Mouse (Mus musculus): ENCODE measurements around the gene E2f2.

Gene E2f2

GRCm38 (mm10) chr4:136174216-136175193 lies 2.3 kb downstream of the E2f2 start:
- DNase-seq (ENCODE audit: low read depth, low spot score): no peak

- no peak for DNase-seq (ENCODE audit: low read depth, low spot score)
Measured at GRCm38 (mm10) chr4:136176022-136176552, 3.9 kb downstream of the E2f2 start.

GRCm38 (mm10) chr4:136177244-136177611 lies 5.0 kb downstream of the E2f2 start:
- DNase-seq (ENCODE audit: low read depth, low spot score): no peak

- DNase-seq (ENCODE audit: low read depth, low spot score): no peak
Measured at GRCm38 (mm10) chr4:136177612-136178474, 5.6 kb downstream of the E2f2 start.

- DNase-seq (ENCODE audit: low read depth, low spot score): no peak
Measured at GRCm38 (mm10) chr4:136178475-136178921, 6.3 kb downstream of the E2f2 start.

- DNase-seq (ENCODE audit: low read depth, low spot score): no peak
Measured at GRCm38 (mm10) chr4:136179456-136179855, 7.3 kb downstream of the E2f2 start.

- peak; percentile 83 for DNase-seq (ENCODE audit: low read depth, low spot score)
Measured at GRCm38 (mm10) chr4:136179998-136180397, 7.8 kb downstream of the E2f2 start.

GRCm38 (mm10) chr4:136180408-136181330 lies 8.5 kb downstream of the E2f2 start:
- no peak for DNase-seq (ENCODE audit: low read depth, low spot score)

DNA sequence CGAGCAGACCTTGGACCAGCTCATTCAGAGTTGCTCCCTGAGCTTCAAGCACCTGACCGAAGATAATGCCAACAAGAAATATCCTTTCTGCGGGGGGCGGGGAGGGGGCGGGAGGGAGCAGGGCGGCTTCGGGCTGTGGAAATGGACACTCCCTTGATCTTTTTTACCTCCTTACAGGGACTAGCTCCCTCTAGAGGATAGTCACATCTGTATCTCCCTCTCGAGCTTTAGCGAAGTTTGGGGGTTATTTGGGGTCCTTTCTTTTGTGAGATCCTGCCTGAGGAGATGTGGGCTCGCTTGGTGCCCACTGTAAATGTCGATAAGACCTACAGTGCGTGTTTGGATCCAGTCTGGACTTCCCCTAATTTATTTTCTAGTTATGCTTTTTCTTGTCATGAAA lies 9.2 kb downstream of the E2f2 start:
- no peak for DNase-seq (ENCODE audit: low read depth, low spot score)

- no peak for DNase-seq (ENCODE audit: low read depth, low spot score)
Measured at GRCm38 (mm10) chr4:136185375-136185774, 13.2 kb downstream of the E2f2 start.

DNA sequence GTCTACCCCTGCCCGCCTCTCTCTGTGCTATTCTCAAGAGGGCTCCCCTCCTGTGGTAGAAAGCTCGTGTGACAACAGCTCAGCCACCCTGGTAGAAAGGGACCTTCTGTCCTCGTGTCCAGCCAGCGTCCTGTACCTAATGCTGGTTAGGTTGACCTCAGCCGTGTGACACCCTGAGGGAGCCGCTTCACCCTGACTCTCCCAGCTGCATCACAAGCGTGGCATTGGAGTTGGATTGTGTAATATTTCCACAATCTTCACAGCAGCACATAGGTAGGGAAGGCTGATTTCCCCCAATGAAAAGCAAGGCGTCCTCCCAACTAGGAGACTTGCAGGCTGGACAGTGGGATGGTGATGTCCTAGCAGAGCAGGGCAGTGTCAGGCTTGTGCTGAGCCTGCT lies 14.1 kb downstream of the E2f2 start:
- DNase-seq (ENCODE audit: low read depth, low spot score): no peak

DNA sequence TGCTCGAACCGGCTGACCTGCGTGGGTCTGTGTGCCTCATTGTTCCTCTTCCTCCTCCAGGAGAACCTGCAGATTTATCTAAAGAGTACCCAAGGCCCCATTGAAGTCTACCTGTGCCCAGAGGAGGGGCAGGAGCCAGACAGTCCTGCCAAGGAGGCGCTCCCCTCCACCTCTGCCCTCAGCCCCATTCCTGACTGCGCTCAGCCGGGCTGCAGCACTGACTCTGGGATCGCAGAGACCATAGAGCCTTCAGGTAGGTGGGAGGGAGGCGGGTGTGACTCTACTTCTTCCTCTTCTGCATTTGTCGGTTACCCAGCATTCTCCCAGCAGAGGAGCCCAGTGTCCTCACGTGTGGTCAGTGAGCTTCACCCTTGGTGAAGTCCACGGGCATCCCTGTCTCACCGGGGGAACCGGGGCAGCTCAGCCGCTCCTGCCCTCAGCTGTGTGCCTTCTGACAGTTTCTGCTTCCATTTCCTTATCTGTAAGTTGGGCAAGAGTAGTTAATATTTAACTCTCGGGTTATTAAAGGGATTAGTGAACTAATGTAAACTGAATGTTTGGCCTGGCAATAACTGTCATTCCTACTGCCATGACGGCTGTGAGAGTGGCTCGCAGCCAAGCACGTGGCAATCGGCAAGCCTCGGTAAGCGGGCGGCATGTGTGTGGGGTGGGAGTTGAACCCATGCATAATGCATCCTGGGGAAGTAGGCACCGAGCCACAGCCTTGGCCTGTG lies 14.7 kb downstream of the E2f2 start:
- DNase-seq (ENCODE audit: low read depth, low spot score): no peak

- DNase-seq (ENCODE audit: low read depth, low spot score): no peak
Measured at GRCm38 (mm10) chr4:136188973-136189737, 17.0 kb downstream of the E2f2 start.

- DNase-seq (ENCODE audit: low read depth, low spot score): no peak
Measured at GRCm38 (mm10) chr4:136189912-136190311, 17.7 kb downstream of the E2f2 start.

- DNase-seq (ENCODE audit: low read depth, low spot score): no peak
Measured at GRCm38 (mm10) chr4:136193571-136193970, 21.4 kb downstream of the E2f2 start.

GRCm38 (mm10) chr4:136195029-136195428 lies 22.8 kb downstream of the E2f2 start:
- no peak for DNase-seq (ENCODE audit: low read depth, low spot score)

- no peak for DNase-seq (ENCODE audit: low read depth, low spot score)
Measured at GRCm38 (mm10) chr4:136195629-136196028, 23.4 kb downstream of the E2f2 start.

DNA sequence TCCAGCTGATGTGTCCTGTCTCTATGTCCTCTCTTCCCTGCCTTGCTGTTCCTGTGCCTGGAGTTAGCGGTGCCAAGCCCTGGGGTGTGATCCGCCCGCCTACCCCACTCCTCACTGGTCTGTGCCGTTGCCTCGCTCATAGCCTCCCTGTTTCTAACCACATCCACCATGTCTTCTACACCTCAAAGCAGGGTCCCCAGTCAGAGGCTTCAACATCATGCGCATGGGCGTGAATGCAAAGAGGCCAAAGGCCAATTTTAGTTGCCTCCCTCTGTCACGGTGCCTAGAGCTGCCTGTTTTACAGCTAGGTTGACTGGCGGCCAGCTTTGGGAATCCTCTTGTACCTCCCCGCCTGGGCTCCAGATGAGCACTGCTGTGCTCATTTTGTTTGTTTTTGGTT lies 24.0 kb downstream of the E2f2 start:
- DNase-seq (ENCODE audit: low read depth, low spot score): no peak

GRCm38 (mm10) chr4:136198846-136199245 lies 26.7 kb downstream of the E2f2 start:
- no peak for DNase-seq (ENCODE audit: low read depth, low spot score)

Data from embryo, embryonic 11.5 days (tissue).